Mouse (Mus musculus): ENCODE data around the gene Ece1.

- TF ChIP-seq CTCF (conservative IDR thresholded peaks at IDR 0.05; ENCODE audit: insufficient read depth, insufficient read length, low read depth, low read length) (peak; percentile 74), POLR2A (IDR thresholded peaks at IDR 0.05; ENCODE audit: low read depth, low read length) (no peak)
Measured at GRCm38 (mm10) chr4:137857116-137857515, 4.9 kb upstream of the Ece1 start.
